Mouse (Mus musculus): ENCODE results near the gene Gtf2h3.

GRCm38 (mm10) chr5:124529191-124529651, 49.7 kb upstream of the Gtf2h3 start:
- TF ChIP-seq CTCF (IDR thresholded peaks at IDR 0.05; ENCODE audit: insufficient read depth, low read depth, low read length) (no peak), POLR2A (IDR thresholded peaks at IDR 0.05; ENCODE audit: insufficient read depth, low read depth, low read length) (no peak)

Data from olfactory bulb, adult 2 months (tissue).